Mouse (Mus musculus) B cell, adult 2 months (primary cell): ENCODE results near the gene Olfr1299.

Experiments used
- DNase-seq, 2 experiments: peaks; one replicate each; pipeline ENCODE4 v3.0.0; 2022

The Olfr1299 gene

GRCm38 (mm10) chr2:111661119-111661518 is at the start of gene Olfr1299:
Gene Olfr1299 (plus strand): TSS chr2:111661419.
- no peak for DNase-seq

GRCm38 (mm10) chr2:111626397-111626796 is 34.8 kb upstream of the Olfr1299 start, which contains the start of gene Olfr1297:
Gene Olfr1297 (minus strand): TSS chr2:111626497.
- no peak for DNase-seq

- no peak for DNase-seq
These were observed 12.1 kb upstream of the Olfr1299 start, which contains the start of gene Olfr1298 for GRCm38 (mm10) chr2:111649101-111649500. Gene Olfr1298 (minus strand): TSS chr2:111649201.
